Mouse (Mus musculus): Measurements from ENCODE around the gene Muc3. TPM values are rescaled to one million over a fixed set of nuclear protein-coding genes. Genes with fewer than 3 reads are reported as not detected.
A peak's percentile ranks its signal among the peaks of the same experiment; 100 is the strongest.

Muc3 gene
- polyA plus RNA-seq, 1 experiment from 2014 or later = not detected

DNA sequence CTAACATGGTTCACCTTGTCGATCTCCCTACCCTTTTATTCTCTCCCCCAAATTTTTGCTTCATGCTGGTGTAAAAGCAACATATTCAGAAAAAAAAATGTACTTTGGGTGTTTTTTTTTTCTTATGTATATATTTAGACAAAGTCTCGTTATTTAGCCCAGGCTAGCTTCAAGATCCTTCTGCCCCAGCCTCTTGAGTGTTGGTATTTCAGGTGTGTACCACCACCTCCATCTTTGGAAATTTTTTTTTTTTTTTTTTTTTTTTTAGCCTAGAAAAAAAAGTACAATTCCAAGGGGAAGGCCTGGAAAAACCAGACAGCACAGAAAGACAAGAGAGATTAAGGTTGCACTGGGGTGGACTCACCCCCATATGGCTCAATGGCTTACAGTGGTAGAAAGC, 32.1 kb downstream of the Muc3 start:
- Histone ChIP-seq H3K27me3 (replicated peaks; ENCODE audit: control insufficient read depth, insufficient read depth, low read length) (no peaks in the 10 kb centered on the region), H3K9me3 (ENCODE audit: control insufficient read depth, low read length) (no peaks in the 10 kb centered on the region), H3K27ac (replicated peaks; ENCODE audit: low read depth, low read length) (no peak overlapping the region), H3K4me3 (ENCODE audit: low read depth, low read length) (no peak overlapping the region), H3K4me1 (ENCODE audit: control insufficient read depth, insufficient read depth, low read length) (peaks cover 10% of the 10 kb centered on the region; the same call in 1 of the 2 replicates), H3K4me2 (ENCODE audit: low read depth, low read length) (no peak overlapping the region), H3K9ac (ENCODE audit: low read depth, low read length) (no peak overlapping the region), H3K36me3 (ENCODE audit: control insufficient read depth, insufficient read depth, low read length) (peaks cover 17% of the 10 kb centered on the region; the same call in 1 of the 2 replicates)
- WGBS = 86% methylated on average over 2 of the region's 2 CpGs
- no peak for DNase-seq (ENCODE audit: low spot score)
- ATAC-seq (ENCODE audit: low read depth) = no peak

DNA sequence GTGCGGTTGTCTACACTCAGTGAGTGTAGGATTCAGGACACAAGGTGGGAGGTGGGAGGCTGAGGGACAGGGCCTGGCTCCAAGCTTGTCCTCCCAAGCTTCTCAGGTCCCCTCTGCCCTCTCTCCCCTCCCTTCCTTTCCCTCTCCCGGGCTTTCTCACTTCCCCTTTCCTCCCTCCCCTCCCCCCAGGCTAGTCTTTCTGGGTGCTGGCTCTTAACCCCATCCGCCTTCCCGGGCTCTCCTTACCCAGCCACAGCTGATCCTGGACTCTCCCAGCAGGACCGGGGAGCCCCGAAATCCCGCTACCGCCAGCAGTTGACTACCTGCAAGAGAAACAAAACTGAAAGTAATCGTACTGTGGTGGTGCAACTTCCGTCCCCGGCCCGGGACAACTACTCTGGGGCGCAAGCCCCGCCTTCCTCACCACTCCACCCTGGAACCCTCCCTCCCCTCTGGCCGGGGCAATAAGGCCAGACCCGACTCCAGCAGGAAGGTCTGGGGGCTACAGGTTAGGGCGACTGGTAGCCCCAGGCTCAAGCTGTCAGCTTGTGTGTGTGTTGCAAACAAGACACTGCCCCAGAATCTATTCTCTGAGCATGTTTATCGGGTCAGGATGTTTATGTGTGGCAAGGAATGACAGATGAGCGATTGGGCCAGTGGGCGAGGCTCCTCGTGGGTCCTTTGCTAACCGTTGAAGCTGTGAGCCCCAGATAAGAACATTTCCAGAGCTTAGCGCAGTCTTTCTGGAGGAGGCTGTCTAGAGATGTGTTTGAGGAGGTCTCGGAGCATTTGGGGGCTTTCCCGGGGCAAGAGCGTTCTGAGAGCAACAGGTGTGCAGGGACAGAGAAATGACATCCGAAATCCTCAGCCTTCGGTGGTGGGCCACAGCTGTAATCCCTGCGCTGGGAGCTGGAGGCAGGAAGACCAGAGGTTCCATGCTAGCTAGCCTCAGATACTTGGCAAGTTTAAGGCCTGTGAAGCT, 33.0 kb downstream of the Muc3 start, which contains the start of gene Trim56:
Gene Trim56 (minus strand): TSS at position 344 of the 982 bp plus-strand sequence.
- H3K4me3 ChIP-seq (ENCODE audit: low read depth, low read length) = peak within 1 kb of the TSS; percentile 64
- H3K27me3 ChIP-seq (replicated peaks; ENCODE audit: control insufficient read depth, insufficient read depth, low read length) = no peaks in the 10 kb centered on the region
- H3K4me2 ChIP-seq (ENCODE audit: low read depth, low read length) = peak within 1 kb of the TSS; percentile 67
- ATAC-seq (ENCODE audit: low read depth) (peak; percentile 79), DNase-seq (ENCODE audit: low spot score) (peak; percentile 65)
- H3K36me3 ChIP-seq (ENCODE audit: control insufficient read depth, insufficient read depth, low read length) = peaks cover 17% of the 10 kb centered on the region; the same call in 1 of the 2 replicates
- H3K27ac ChIP-seq (replicated peaks; ENCODE audit: low read depth, low read length) = peak within 1 kb of the TSS; percentile 58; the same call in 1 of the 2 replicates
- no peaks in the 10 kb centered on the region for H3K9me3 ChIP-seq (ENCODE audit: control insufficient read depth, low read length)
- peak within 1 kb of the TSS; percentile 80 for H3K9ac ChIP-seq (ENCODE audit: low read depth, low read length)
- 9% methylated on average over 28 of the region's 29 CpGs for WGBS
- peaks cover 10% of the 10 kb centered on the region; the same call in 1 of the 2 replicates for H3K4me1 ChIP-seq (ENCODE audit: control insufficient read depth, insufficient read depth, low read length)

DNA sequence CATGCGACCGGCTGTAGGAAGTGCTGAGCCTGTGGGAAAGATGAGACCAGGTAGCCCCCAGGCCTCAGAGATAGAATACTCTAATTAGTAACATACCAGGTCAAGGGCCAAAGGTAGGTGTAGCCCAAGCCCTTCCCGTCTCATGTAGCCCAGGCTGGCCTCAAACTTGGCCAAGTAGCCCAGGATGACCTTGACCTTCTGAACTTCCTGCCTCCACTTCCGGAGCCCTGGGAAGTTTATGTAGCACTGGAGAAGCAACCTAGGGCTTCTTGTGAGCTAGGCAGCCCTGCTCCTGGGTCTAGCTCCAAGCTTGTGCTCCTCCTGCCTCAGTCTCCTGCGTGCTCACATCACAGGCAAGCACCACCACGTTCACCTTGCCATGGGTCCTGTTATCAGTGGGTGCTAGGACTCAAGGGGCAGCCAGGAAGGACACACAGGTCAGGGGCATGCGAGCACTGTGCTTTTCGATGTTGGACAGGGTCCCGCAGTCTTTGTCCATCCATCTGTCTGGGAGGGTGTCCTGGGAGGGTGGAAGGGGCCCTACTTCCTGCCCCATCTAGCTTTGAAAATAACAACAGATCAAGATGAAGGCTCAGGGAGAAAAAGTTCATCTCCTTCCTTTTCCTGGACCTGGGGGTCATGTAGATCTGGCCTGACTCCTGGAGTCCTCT, 34.1 kb downstream of the Muc3 start:
- no peaks in the 10 kb centered on the region for H3K9me3 ChIP-seq (ENCODE audit: control insufficient read depth, low read length)
- WGBS = 77% methylated on average over 9 of the region's 9 CpGs
- peak overlapping the region; percentile 67 for H3K4me2 ChIP-seq (ENCODE audit: low read depth, low read length)
- H3K4me1 ChIP-seq (ENCODE audit: control insufficient read depth, insufficient read depth, low read length) = peaks cover 10% of the 10 kb centered on the region; the same call in 1 of the 2 replicates
- peak overlapping the region; percentile 64 for H3K4me3 ChIP-seq (ENCODE audit: low read depth, low read length)
- DNase-seq (ENCODE audit: low spot score) (no peak), ATAC-seq (ENCODE audit: low read depth) (no peak)
- no peaks in the 10 kb centered on the region for H3K27me3 ChIP-seq (replicated peaks; ENCODE audit: control insufficient read depth, insufficient read depth, low read length)
- peak overlapping the region; percentile 80 for H3K9ac ChIP-seq (ENCODE audit: low read depth, low read length)
- H3K36me3 ChIP-seq (ENCODE audit: control insufficient read depth, insufficient read depth, low read length) = peaks cover 17% of the 10 kb centered on the region; the same call in 1 of the 2 replicates
- 0 out of 2 replicates have a peak overlapping the region, but pooled peaks have one; percentile 58 for H3K27ac ChIP-seq (replicated peaks; ENCODE audit: low read depth, low read length)

DNA sequence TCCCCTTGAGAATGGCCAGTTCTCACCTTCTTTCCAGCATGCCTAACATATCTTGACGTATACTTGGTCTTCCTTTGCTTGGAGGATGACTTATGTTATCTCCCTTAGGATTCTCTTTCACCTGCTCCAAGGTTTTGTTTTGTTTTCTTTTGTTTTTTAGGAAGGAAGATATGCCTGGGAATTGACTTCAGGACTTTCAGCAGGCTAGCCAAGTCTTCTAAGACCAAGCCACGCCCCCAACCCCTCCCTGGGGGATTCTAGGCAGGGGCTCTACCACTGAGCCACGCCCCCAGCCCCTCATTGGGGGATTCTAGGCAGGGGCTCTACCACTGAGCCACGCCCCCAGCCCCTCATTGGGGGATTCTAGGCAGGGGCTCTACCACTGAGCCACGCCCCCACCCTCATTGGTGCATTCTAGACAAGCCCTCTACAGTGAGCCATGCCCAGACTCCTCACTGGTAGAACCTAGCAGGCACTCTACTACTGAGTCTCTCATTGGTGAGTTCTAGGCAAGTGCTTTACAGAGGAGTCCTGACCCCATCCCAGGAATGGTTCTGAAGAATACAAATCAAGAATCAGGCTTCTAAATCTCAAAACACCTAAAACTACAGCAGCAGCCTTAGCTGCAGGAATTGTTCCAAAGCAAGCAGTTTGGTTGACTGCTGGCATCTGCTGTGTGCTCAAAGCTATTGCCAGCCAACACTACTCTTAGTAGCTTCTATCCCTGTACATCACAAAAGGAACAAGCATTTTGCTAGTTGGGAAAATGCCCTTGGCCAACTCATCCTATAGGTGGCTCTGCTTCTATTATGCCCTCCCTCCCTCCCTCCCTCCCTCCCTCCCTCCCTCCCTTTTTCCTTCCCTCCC, 37.3 kb downstream of the Muc3 start:
- H3K4me2 ChIP-seq (ENCODE audit: low read depth, low read length) = no peak overlapping the region
- H3K4me3 ChIP-seq (ENCODE audit: low read depth, low read length) = no peak overlapping the region
- no peak for ATAC-seq (ENCODE audit: low read depth)
- no peak for DNase-seq (ENCODE audit: low spot score)
- H3K9me3 ChIP-seq (ENCODE audit: control insufficient read depth, low read length) = no peaks in the 10 kb centered on the region
- H3K27me3 ChIP-seq (replicated peaks; ENCODE audit: control insufficient read depth, insufficient read depth, low read length) = no peaks in the 10 kb centered on the region
- peaks cover 10% of the 10 kb centered on the region; the same call in 1 of the 2 replicates for H3K4me1 ChIP-seq (ENCODE audit: control insufficient read depth, insufficient read depth, low read length)
- 82% methylated on average over 5 of the region's 5 CpGs for WGBS
- H3K36me3 ChIP-seq (ENCODE audit: control insufficient read depth, insufficient read depth, low read length) = peaks cover 17% of the 10 kb centered on the region; the same call in 1 of the 2 replicates
- H3K9ac ChIP-seq (ENCODE audit: low read depth, low read length) = no peak overlapping the region
- H3K27ac ChIP-seq (replicated peaks; ENCODE audit: low read depth, low read length) = no peak overlapping the region

DNA sequence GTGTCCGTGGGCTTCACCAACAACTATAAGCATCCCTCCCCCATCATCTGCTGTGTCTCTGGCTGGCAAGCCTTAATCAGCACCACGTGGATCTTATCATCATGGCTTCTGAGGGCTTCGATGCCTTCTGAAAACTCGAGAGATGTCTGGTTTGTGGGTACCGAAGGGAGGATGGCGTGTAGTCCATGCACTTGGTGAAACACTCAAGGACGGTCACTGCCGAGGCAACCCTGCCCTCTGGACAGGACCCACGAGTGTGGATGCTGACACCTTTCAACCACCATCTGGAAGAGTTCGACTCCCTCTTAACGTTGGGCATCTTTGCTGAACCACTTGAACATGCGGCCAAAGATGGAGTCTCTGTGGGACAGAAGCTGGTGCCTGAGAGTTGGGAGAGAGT, 38.3 kb downstream of the Muc3 start:
- 89% methylated on average over 12 of the region's 12 CpGs for WGBS
- no peaks in the 10 kb centered on the region for H3K9me3 ChIP-seq (ENCODE audit: control insufficient read depth, low read length)
- no peak overlapping the region for H3K9ac ChIP-seq (ENCODE audit: low read depth, low read length)
- DNase-seq (ENCODE audit: low spot score) = no peak
- ATAC-seq (ENCODE audit: low read depth) = no peak
- H3K4me3 ChIP-seq (ENCODE audit: low read depth, low read length) = no peak overlapping the region
- no peaks in the 10 kb centered on the region for H3K27me3 ChIP-seq (replicated peaks; ENCODE audit: control insufficient read depth, insufficient read depth, low read length)
- H3K27ac ChIP-seq (replicated peaks; ENCODE audit: low read depth, low read length) = no peak overlapping the region
- H3K4me2 ChIP-seq (ENCODE audit: low read depth, low read length) = no peak overlapping the region
- H3K4me1 ChIP-seq (ENCODE audit: control insufficient read depth, insufficient read depth, low read length) = peaks cover 7% of the 10 kb centered on the region; the same call in 1 of the 2 replicates
- peaks cover 17% of the 10 kb centered on the region; the same call in 1 of the 2 replicates for H3K36me3 ChIP-seq (ENCODE audit: control insufficient read depth, insufficient read depth, low read length)

DNA sequence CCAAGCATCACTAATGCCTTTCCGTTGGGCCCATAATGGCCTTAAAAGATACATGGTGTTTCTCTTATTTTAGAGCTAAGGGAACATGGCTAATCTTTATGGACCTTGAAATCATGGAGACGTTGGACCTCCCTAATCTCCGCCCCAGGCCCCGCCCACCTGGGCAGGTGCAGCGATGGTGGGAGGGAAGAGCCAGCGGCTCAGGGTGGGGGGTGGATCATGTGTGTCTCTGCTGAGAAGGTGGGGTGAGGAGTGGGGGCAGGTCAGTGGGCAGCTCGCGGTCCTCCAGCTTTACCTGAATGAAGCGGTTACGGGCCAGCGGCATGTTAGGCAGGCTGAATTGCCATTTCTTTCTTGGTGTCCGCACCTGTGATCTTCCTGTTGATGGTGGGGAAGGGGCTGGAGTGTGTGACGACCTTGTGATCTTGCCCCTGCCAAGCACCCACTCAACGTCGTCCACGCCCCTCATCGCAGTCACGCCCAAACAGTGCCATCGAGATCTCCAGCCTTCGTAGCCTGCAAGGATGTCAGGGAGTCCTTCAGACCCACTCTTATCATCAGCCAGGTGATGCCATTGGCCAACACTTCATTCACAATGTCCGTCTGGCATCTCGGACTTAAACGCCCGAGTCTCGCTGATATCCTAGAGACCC, 39.1 kb downstream of the Muc3 start:
- Histone ChIP-seq H3K27ac (replicated peaks; ENCODE audit: low read depth, low read length) (no peak overlapping the region), H3K4me2 (ENCODE audit: low read depth, low read length) (no peak overlapping the region), H3K4me3 (ENCODE audit: low read depth, low read length) (no peak overlapping the region), H3K27me3 (replicated peaks; ENCODE audit: control insufficient read depth, insufficient read depth, low read length) (no peaks in the 10 kb centered on the region), H3K9me3 (ENCODE audit: control insufficient read depth, low read length) (no peaks in the 10 kb centered on the region), H3K36me3 (ENCODE audit: control insufficient read depth, insufficient read depth, low read length) (peaks cover 17% of the 10 kb centered on the region; the same call in 1 of the 2 replicates), H3K4me1 (ENCODE audit: control insufficient read depth, insufficient read depth, low read length) (peaks cover 3% of the 10 kb centered on the region; the same call in 1 of the 2 replicates), H3K9ac (ENCODE audit: low read depth, low read length) (no peak overlapping the region)
- WGBS = 65% methylated on average over 21 of the region's 25 CpGs
- no peak for DNase-seq (ENCODE audit: low spot score)
- ATAC-seq (ENCODE audit: low read depth) = no peak

DNA sequence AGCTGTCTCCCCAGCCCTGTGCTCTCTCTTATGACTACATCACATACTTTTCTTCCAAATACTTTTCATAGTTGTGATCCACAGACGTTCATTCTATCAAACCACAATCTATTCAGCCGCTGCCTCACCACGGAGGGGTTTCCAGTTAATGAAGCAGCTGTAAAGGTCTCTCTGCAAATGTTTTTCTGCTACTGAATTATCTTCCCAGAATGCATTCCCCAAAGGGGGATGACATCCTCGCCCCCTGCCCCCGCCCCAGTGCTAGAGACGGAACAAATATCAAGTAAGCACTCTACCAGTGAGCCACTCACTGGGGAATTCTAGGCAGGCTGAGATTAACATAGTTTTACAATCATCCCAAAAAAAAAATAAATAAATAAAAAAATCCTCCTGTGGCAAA, 41.0 kb downstream of the Muc3 start:
- no peak for DNase-seq (ENCODE audit: low spot score)
- H3K27me3 ChIP-seq (replicated peaks; ENCODE audit: control insufficient read depth, insufficient read depth, low read length) = no peaks in the 10 kb centered on the region
- H3K9me3 ChIP-seq (ENCODE audit: control insufficient read depth, low read length) = no peaks in the 10 kb centered on the region
- no peak overlapping the region for H3K4me2 ChIP-seq (ENCODE audit: low read depth, low read length)
- no peak overlapping the region for H3K9ac ChIP-seq (ENCODE audit: low read depth, low read length)
- no peak overlapping the region for H3K4me3 ChIP-seq (ENCODE audit: low read depth, low read length)
- H3K36me3 ChIP-seq (ENCODE audit: control insufficient read depth, insufficient read depth, low read length) = peaks cover 7% of the 10 kb centered on the region; the same call in 1 of the 2 replicates
- H3K27ac ChIP-seq (replicated peaks; ENCODE audit: low read depth, low read length) = no peak overlapping the region
- no peak for ATAC-seq (ENCODE audit: low read depth)
- peaks cover 2% of the 10 kb centered on the region for H3K4me1 ChIP-seq (ENCODE audit: control insufficient read depth, insufficient read depth, low read length)
- 40% methylated on average over 6 of the region's 6 CpGs for WGBS
